Mouse (Mus musculus): ENCODE measurements at regions not wholly inside any gene's neighbourhood (a gene's known extent, or its start where the extent isn't known, plus 50 kb on each side); places are given as distances from the start of the nearest gene placed in this dataset.

DNA sequence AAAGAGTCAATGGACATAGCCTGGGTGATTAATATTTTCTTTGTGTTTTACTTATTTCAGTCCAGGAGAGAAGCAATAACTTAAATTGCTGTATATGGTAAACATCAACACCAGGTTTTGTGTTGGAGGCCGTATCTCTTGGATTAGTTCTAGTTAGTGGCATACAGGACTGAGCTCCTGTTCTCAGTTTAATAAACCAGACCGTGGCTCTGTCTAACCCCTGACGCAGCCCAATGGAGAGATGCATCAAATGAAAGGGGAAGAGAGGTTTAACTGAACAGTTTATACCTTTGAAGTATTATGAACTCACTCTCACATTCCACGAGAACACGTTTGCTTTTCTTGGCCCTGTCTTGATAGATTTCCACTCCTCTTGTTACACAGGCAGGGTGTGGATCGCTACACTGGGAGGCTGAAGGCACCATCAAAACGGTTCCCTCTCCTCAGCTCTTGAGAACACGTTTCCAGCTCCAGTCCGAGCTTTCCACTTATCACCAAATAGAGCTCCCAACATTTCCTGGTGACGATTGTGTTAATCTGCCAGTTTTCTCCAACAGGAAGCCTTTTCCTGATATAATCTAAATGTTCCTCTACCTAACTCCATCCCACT lies 54.0 kb upstream of the Cerkl start:
- H3K9ac ChIP-seq (replicated peaks; ENCODE audit: low read length, poor library complexity, severe bottlenecking): no peak overlapping the region
- no peak overlapping the region for H3K4me3 ChIP-seq (ENCODE audit: low read depth, low read length)
- H3K4me1 ChIP-seq (ENCODE audit: insufficient read depth, low read length): no peaks in the 10 kb centered on the region
- H3K27ac ChIP-seq (ENCODE audit: low read depth, low read length): no peak overlapping the region
- H3K36me3 ChIP-seq (ENCODE audit: insufficient read depth, low read length): no peaks in the 10 kb centered on the region
- no peaks in the 10 kb centered on the region for H3K9me3 ChIP-seq (ENCODE audit: low read length)
- no peak overlapping the region for H3K4me2 ChIP-seq (ENCODE audit: low read depth, low read length, poor library complexity, severe bottlenecking)
- ATAC-seq (ENCODE audit: low FRiP score) (no peak), DNase-seq (ENCODE audit: low spot score) (no peak)
- TF ChIP-seq CTCF (IDR thresholded peaks at IDR 0.05): no peak
- H3K27me3 ChIP-seq (ENCODE audit: insufficient read depth, low read length): no peaks in the 10 kb centered on the region
- 80% methylated on average over 10 of the region's 10 CpGs for WGBS

DNA sequence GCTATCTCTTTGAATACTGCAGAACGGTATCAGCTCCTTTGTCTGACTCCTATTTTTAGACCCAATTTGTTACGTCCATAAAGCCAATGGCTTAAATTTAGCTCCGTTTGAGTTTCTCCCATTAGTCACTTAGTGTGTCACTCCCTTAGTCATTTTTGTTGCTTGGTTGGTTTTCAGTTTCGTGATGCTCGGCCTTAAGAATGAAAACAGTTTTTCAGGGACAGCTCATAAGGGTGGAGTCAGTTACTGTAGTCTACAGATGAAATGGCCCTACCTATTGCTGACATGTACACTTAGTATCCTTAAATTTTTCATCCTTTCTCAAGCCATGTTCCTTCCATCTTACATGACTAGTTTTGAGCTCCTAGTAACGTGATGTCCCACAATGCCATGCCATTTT lies 54.5 kb upstream of the Cerkl start:
- H3K4me3 ChIP-seq (ENCODE audit: low read depth, low read length): no peak overlapping the region
- no peak overlapping the region for H3K4me2 ChIP-seq (ENCODE audit: low read depth, low read length, poor library complexity, severe bottlenecking)
- WGBS: 78% methylated on average over 6 of the region's 6 CpGs
- DNase-seq (ENCODE audit: low spot score): no peak
- H3K27me3 ChIP-seq (ENCODE audit: insufficient read depth, low read length): no peaks in the 10 kb centered on the region
- no peaks in the 10 kb centered on the region for H3K9me3 ChIP-seq (ENCODE audit: low read length)
- no peak overlapping the region for H3K9ac ChIP-seq (replicated peaks; ENCODE audit: low read length, poor library complexity, severe bottlenecking)
- H3K27ac ChIP-seq (ENCODE audit: low read depth, low read length): no peak overlapping the region
- no peak for TF ChIP-seq CTCF (IDR thresholded peaks at IDR 0.05)
- no peaks in the 10 kb centered on the region for H3K36me3 ChIP-seq (ENCODE audit: insufficient read depth, low read length)
- H3K4me1 ChIP-seq (ENCODE audit: insufficient read depth, low read length): no peaks in the 10 kb centered on the region
- no peak for ATAC-seq (ENCODE audit: low FRiP score)

GRCm38 (mm10) chr2:79511676-79512323 lies 55.2 kb upstream of the Cerkl start:
- H3K9ac ChIP-seq (replicated peaks; ENCODE audit: low read length, poor library complexity, severe bottlenecking): no peak overlapping the region
- H3K4me1 ChIP-seq (ENCODE audit: insufficient read depth, low read length): no peaks in the 10 kb centered on the region
- H3K4me3 ChIP-seq (ENCODE audit: low read depth, low read length): no peak overlapping the region
- H3K4me2 ChIP-seq (ENCODE audit: low read depth, low read length, poor library complexity, severe bottlenecking): peak overlapping the region; percentile 15; the same call in 1 of the 2 replicates
- WGBS: 24% methylated on average over 11 of the region's 11 CpGs
- DNase-seq (ENCODE audit: low spot score) (peak; percentile 91), ATAC-seq (ENCODE audit: low FRiP score) (no peak)
- TF ChIP-seq CTCF (IDR thresholded peaks at IDR 0.05): peak; percentile 82
- no peak overlapping the region for H3K27ac ChIP-seq (ENCODE audit: low read depth, low read length)
- no peaks in the 10 kb centered on the region for H3K9me3 ChIP-seq (ENCODE audit: low read length)
- H3K27me3 ChIP-seq (ENCODE audit: insufficient read depth, low read length): no peaks in the 10 kb centered on the region
- H3K36me3 ChIP-seq (ENCODE audit: insufficient read depth, low read length): no peaks in the 10 kb centered on the region

GRCm38 (mm10) chr2:79512374-79512773 lies 55.8 kb upstream of the Cerkl start:
- 80% methylated on average over 2 of the region's 2 CpGs for WGBS
- no peak for ATAC-seq (ENCODE audit: low FRiP score)

GRCm38 (mm10) chr2:79513726-79514125 lies 57.1 kb upstream of the Cerkl start:
- Histone ChIP-seq H3K4me1 (ENCODE audit: insufficient read depth, low read length) (no peaks in the 10 kb centered on the region), H3K27me3 (ENCODE audit: insufficient read depth, low read length) (no peaks in the 10 kb centered on the region), H3K4me2 (ENCODE audit: low read depth, low read length, poor library complexity, severe bottlenecking) (no peak overlapping the region), H3K9me3 (ENCODE audit: low read length) (no peaks in the 10 kb centered on the region), H3K27ac (ENCODE audit: low read depth, low read length) (no peak overlapping the region), H3K9ac (replicated peaks; ENCODE audit: low read length, poor library complexity, severe bottlenecking) (no peak overlapping the region), H3K36me3 (ENCODE audit: insufficient read depth, low read length) (no peaks in the 10 kb centered on the region), H3K4me3 (ENCODE audit: low read depth, low read length) (no peak overlapping the region)
- WGBS: 75% methylated on average over 3 of the region's 3 CpGs
- no peak for DNase-seq (ENCODE audit: low spot score)
- no peak for TF ChIP-seq CTCF (IDR thresholded peaks at IDR 0.05)
- no peak for ATAC-seq (ENCODE audit: low FRiP score)

More at GRCm38 (mm10) chr2:79512374-79512773, 55.8 kb upstream of the Cerkl start:
- DNase-seq (ENCODE audit: low spot score): no peak
- Histone ChIP-seq H3K36me3 (ENCODE audit: insufficient read depth, low read length) (no peaks in the 10 kb centered on the region), H3K4me2 (ENCODE audit: low read depth, low read length, poor library complexity, severe bottlenecking) (peak overlapping the region; percentile 15; the same call in 1 of the 2 replicates), H3K4me3 (ENCODE audit: low read depth, low read length) (no peak overlapping the region), H3K27ac (ENCODE audit: low read depth, low read length) (no peak overlapping the region), H3K27me3 (ENCODE audit: insufficient read depth, low read length) (no peaks in the 10 kb centered on the region), H3K9me3 (ENCODE audit: low read length) (no peaks in the 10 kb centered on the region), H3K4me1 (ENCODE audit: insufficient read depth, low read length) (no peaks in the 10 kb centered on the region), H3K9ac (replicated peaks; ENCODE audit: low read length, poor library complexity, severe bottlenecking) (no peak overlapping the region)
- TF ChIP-seq CTCF (IDR thresholded peaks at IDR 0.05): no peak

- WGBS: 78% methylated on average over 8 of the region's 8 CpGs
- no peaks in the 10 kb centered on the region for H3K27me3 ChIP-seq (ENCODE audit: insufficient read depth, low read length)
- H3K4me1 ChIP-seq (ENCODE audit: insufficient read depth, low read length): no peaks in the 10 kb centered on the region
- ATAC-seq (ENCODE audit: low FRiP score): no peak
- H3K9me3 ChIP-seq (ENCODE audit: low read length): no peaks in the 10 kb centered on the region
- H3K27ac ChIP-seq (ENCODE audit: low read depth, low read length): no peak overlapping the region
- no peak for TF ChIP-seq CTCF (IDR thresholded peaks at IDR 0.05)
- H3K36me3 ChIP-seq (ENCODE audit: insufficient read depth, low read length): no peaks in the 10 kb centered on the region
- H3K4me2 ChIP-seq (ENCODE audit: low read depth, low read length, poor library complexity, severe bottlenecking): no peak overlapping the region
- H3K9ac ChIP-seq (replicated peaks; ENCODE audit: low read length, poor library complexity, severe bottlenecking): no peak overlapping the region
- no peak for DNase-seq (ENCODE audit: low spot score)
- no peak overlapping the region for H3K4me3 ChIP-seq (ENCODE audit: low read depth, low read length)
These were observed 61.6 kb upstream of the Cerkl start for GRCm38 (mm10) chr2:79518046-79518750.
